ENCODE assay signal across 8 mouse cellular contexts in the genomic region with DNA sequence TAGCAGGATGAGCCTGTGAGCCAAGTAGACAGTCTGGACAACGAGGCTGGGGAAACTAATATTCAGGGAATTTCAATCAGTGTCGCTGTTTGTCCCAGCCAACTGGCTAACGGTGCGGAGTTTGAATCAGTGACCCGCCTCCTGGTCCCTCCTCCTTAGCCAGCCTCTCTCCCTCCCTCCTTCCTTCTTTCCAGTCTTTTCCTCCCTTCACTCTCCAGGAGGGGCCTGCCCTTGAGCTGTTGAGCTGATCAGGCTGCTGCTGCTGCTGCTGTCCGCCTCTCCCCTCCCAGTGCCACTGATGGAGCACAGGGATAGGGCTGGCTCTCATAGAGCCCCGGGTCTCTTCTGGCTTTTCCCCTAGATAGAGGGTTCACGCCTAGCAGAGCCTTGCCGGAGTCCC. TPM values are rescaled to one million over a fixed set of nuclear protein-coding genes. Genes with fewer than 3 reads are reported as not detected.
DNase-seq lines count a peak whose midpoint lies in the region; ATAC-seq and TF ChIP-seq lines count a peak whose summit lies in the region.

Gene Stard8 (plus strand): TSS at position 203 of the 400 bp plus-strand sequence.

- H3K4me2 ChIP-seq in kidney, embryonic 15.5 days, result peak within 1 kb of the TSS; percentile 40

- intact Hi-C loops in heart, postnatal 25 days (cut with DNase I), result no loop called here

- TF ChIP-seq POLR2A in cortical plate, adult 2 months (IDR thresholded peaks at IDR 0.05; ENCODE audit: extremely low read depth, insufficient read depth, low read length), result no peak

- 46% methylated on average over 9 of the region's 9 CpGs for WGBS in kidney, embryonic 15.5 days

- no peaks in the 10 kb centered on the region for H3K9me3 ChIP-seq in kidney, embryonic 15.5 days (replicated peaks)

- H3K4me3 ChIP-seq in kidney, embryonic 15.5 days (replicated peaks), result peak within 1 kb of the TSS; percentile 11; the same call in 1 of the 2 replicates
- no peak within 1 kb of the TSS for H3K4me3 ChIP-seq in cortical plate, adult 2 months (ENCODE audit: insufficient read depth, low read length)

- H3K36me3 ChIP-seq in kidney, embryonic 15.5 days, result no peaks in the 10 kb centered on the region

- no peak for DNase-seq in kidney, adult 11 months
- DNase-seq in heart, postnatal 25 days (ENCODE audit: low spot score), result no peak
- peak; percentile 53 for DNase-seq in lung, postnatal 10 days
- no peak for DNase-seq in spleen, postnatal 10 days (ENCODE audit: low spot score in 2 of 2)
- no peak for DNase-seq in embryo, embryonic 9.5 days (ENCODE audit: extremely low spot score)
- no peak for DNase-seq in spleen, postnatal 36 days (ENCODE audit: low spot score in 2 of 2)

- TF ChIP-seq CTCF in cortical plate, adult 2 months (IDR thresholded peaks at IDR 0.05; ENCODE audit: extremely low read depth, insufficient read depth, low read length), result no peak

- 0 out of 2 replicates have a peak within 1 kb of the TSS, but pooled peaks have one; percentile 9 for H3K27ac ChIP-seq in kidney, embryonic 15.5 days
- no peak within 1 kb of the TSS for H3K27ac ChIP-seq in cortical plate, adult 2 months (ENCODE audit: insufficient read depth, low read length)

- H3K4me1 ChIP-seq in kidney, embryonic 15.5 days, result no peaks in the 10 kb centered on the region
- H3K4me1 ChIP-seq in cortical plate, adult 2 months (ENCODE audit: control insufficient read depth, insufficient read depth, low read length), result no peaks in the 10 kb centered on the region

- ATAC-seq in kidney, embryonic 15.5 days (replicated peaks; ENCODE audit: low FRiP score), result peak; percentile 86

- no peak within 1 kb of the TSS for H3K9ac ChIP-seq in kidney, embryonic 15.5 days

- H3K27me3 ChIP-seq in kidney, embryonic 15.5 days, result peaks cover 36% of the 10 kb centered on the region

RNA-seq across cellular contexts. Expression of gene Stard8, which starts in this region (rescaled TPM):
- polyA plus RNA-seq in kidney, embryonic 15.5 days (2015; fragmentation: Nextera tagmentation; extraction: Ambion mirVana), result 14.0 and 15.8 TPM in 2 replicates
- 31.9 and 36.8 TPM in 2 replicates for polyA plus RNA-seq in cortical plate, adult 2 months (2012; rRNA removed)
- total RNA-seq in heart, postnatal 25 days (2021), result 10 to 100 TPM; 31.5 to 37.0 TPM
